Mouse (Mus musculus) heart, adult 8-10 months (tissue): Measurements from ENCODE around the gene Trim24. TPM values are rescaled to one million over a fixed set of nuclear protein-coding genes. Genes with fewer than 3 reads are reported as not detected.

ENCODE experiments used
- total RNA-seq, 4 experiments: library from RNA; stranded (reverse); gene quantifications; 2 replicates each; pipeline ENCODE4 v1.2.4; 2022

Trim24 gene
- total RNA-seq, 4 experiments from 2014 or later: 30.8 to 36.8 (median 34.0) TPM

Other genes starting within 250 kb of the Trim24 start
- 1 to 10 TPM in 1 of 4 experiments, under 1 TPM in 3; 0.13 to 1.0 (median 0.62) TPM for gene Svopl, start 176.2 kb downstream of the Trim24 start, total RNA-seq
- gene Tmem213, start 238.4 kb downstream of the Trim24 start, total RNA-seq: not detected